Mouse (Mus musculus) cerebellum, adult 2 months (tissue): Measurements from ENCODE around the gene Suclg1. TPM values are rescaled to one million over a fixed set of nuclear protein-coding genes. Genes with fewer than 3 reads are reported as not detected.

Source experiments
- DNase-seq, 2 experiments: peaks; one replicate each; pipeline ENCODE4 v3.0.0; 2021
- H3K27ac ChIP-seq: fragments of 200-500 bp; 2 replicates; pipeline ENCODE4 v1.5.1; 2012; ENCODE audit warnings: low read length, control low read depth, inconsistent platforms; ENCODE audit not compliant: insufficient read depth
- H3K27me3 ChIP-seq: fragments of 200-500 bp; 2 replicates; pipeline ENCODE4 v1.6.1; 2012; ENCODE audit warnings: inconsistent platforms, mild to moderate bottlenecking, low read length, moderate library complexity; ENCODE audit not compliant: control insufficient read depth, insufficient read depth
- H3K4me1 ChIP-seq: fragments of 200-500 bp; 2 replicates; pipeline ENCODE4 v1.6.1; 2011; ENCODE audit warnings: low read length; ENCODE audit not compliant: control insufficient read depth, insufficient read depth
- H3K4me3 ChIP-seq: fragments of 200-500 bp; replicated peaks from 2 replicates; pipeline ENCODE3; 2011; ENCODE audit warnings: mild to moderate bottlenecking, low read depth, low read length, control low read depth; ENCODE audit not compliant: insufficient read depth
- CTCF ChIP-seq: fragments of 200-500 bp; IDR thresholded peaks from 2 replicates; pipeline ENCODE4 v1.5.1; 2011; ENCODE audit warnings: low read depth, mild to moderate bottlenecking, control low read depth, low read length, moderate library complexity, borderline replicate concordance; ENCODE audit not compliant: insufficient read depth
- POLR2A ChIP-seq: fragments of 200-500 bp; IDR thresholded peaks from 2 replicates; pipeline ENCODE4 v1.6.1; 2011; ENCODE audit warnings: low read length, control low read depth, borderline replicate concordance; ENCODE audit not compliant: insufficient read depth
- WGBS: fragments of 180-500 bp; shearing (Covaris S2); methylation state at CpG from one replicate; pipeline ENCODE4 v1.1.7; 2018; 5-methylcytosine and 5-hydroxymethylcytosine counted together
- polyA plus RNA-seq: library from polyadenylated mRNA; depleted of rRNA; stranded (reverse); fragments of >200 nt; gene quantifications from 2 replicates; pipeline ENCODE4 v1.2.3, GENCODE M21; 2012

Suclg1 gene
- polyA plus RNA-seq, 1 experiment: 210 TPM

- no peak for TF ChIP-seq POLR2A
- no peak for TF ChIP-seq CTCF
- no peak overlapping the region for H3K27ac ChIP-seq
- H3K27me3 ChIP-seq: no peaks in the 10 kb centered on the region
Observed at GRCm38 (mm10) chr6:73279681-73280080, 31.5 kb downstream of the Suclg1 start.

GRCm38 (mm10) chr6:73280546-73281115, 32.4 kb downstream of the Suclg1 start:
- 63% methylated on average over 9 of the region's 9 CpGs for WGBS
- TF ChIP-seq POLR2A: no peak
- TF ChIP-seq CTCF: no peak
- H3K4me1 ChIP-seq: no peaks in the 10 kb centered on the region

More at GRCm38 (mm10) chr6:73279681-73280080, 31.5 kb downstream of the Suclg1 start:
- Histone ChIP-seq H3K4me3 (no peak overlapping the region), H3K4me1 (no peaks in the 10 kb centered on the region)
- WGBS: 62% methylated on average over 8 of the region's 8 CpGs
- no peak for DNase-seq

GRCm38 (mm10) chr6:73286326-73286725, 38.1 kb downstream of the Suclg1 start:
- Histone ChIP-seq H3K27me3 (no peaks in the 10 kb centered on the region), H3K4me1 (no peaks in the 10 kb centered on the region), H3K4me3 (no peak overlapping the region), H3K27ac (no peak overlapping the region)
- WGBS: 95% methylated on average over 2 of the region's 2 CpGs
- TF ChIP-seq POLR2A (no peak), CTCF (no peak)
- no peak for DNase-seq

More at GRCm38 (mm10) chr6:73280546-73281115, 32.4 kb downstream of the Suclg1 start:
- H3K4me3 ChIP-seq: no peak overlapping the region
- H3K27ac ChIP-seq: no peak overlapping the region
- H3K27me3 ChIP-seq: no peaks in the 10 kb centered on the region
- DNase-seq: no peak

- Histone ChIP-seq H3K27me3 (no peaks in the 10 kb centered on the region), H3K27ac (no peak overlapping the region), H3K4me1 (no peaks in the 10 kb centered on the region), H3K4me3 (no peak overlapping the region)
- no peak for TF ChIP-seq POLR2A
- no peak for TF ChIP-seq CTCF
- WGBS: 64% methylated on average over 6 of the region's 6 CpGs
- DNase-seq: no peak
Observed at GRCm38 (mm10) chr6:73306837-73307236, 58.7 kb downstream of the Suclg1 start.

GRCm38 (mm10) chr6:73308685-73309520, 60.7 kb downstream of the Suclg1 start:
- TF ChIP-seq POLR2A (no peak), CTCF (no peak)
- WGBS: 81% methylated on average over 10 of the region's 10 CpGs
- H3K27me3 ChIP-seq: no peaks in the 10 kb centered on the region
- DNase-seq: no peak
- H3K27ac ChIP-seq: no peak overlapping the region
- no peaks in the 10 kb centered on the region for H3K4me1 ChIP-seq
- H3K4me3 ChIP-seq: no peak overlapping the region

- no peak for DNase-seq
- no peak overlapping the region for H3K27ac ChIP-seq
- WGBS: 75% methylated on average over 6 of the region's 6 CpGs
- no peaks in the 10 kb centered on the region; the same call in 1 of the 2 replicates for H3K4me1 ChIP-seq
- TF ChIP-seq CTCF (no peak), POLR2A (no peak)
- no peak overlapping the region for H3K4me3 ChIP-seq
- no peaks in the 10 kb centered on the region for H3K27me3 ChIP-seq
Observed at GRCm38 (mm10) chr6:73311335-73311734, 63.2 kb downstream of the Suclg1 start.

GRCm38 (mm10) chr6:73311786-73312185, 63.6 kb downstream of the Suclg1 start:
- WGBS: 83% methylated on average over 7 of the region's 7 CpGs
- TF ChIP-seq POLR2A: no peak
- no peak for TF ChIP-seq CTCF

GRCm38 (mm10) chr6:73314923-73315603, 66.9 kb downstream of the Suclg1 start:
- no peaks in the 10 kb centered on the region for H3K27me3 ChIP-seq
- WGBS: 3% methylated on average over 17 of the region's 17 CpGs
- H3K27ac ChIP-seq: no peak overlapping the region
- no peaks in the 10 kb centered on the region; the same call in 1 of the 2 replicates for H3K4me1 ChIP-seq
- DNase-seq: peak; percentile 12 to 22
- peak overlapping the region; percentile 17 for H3K4me3 ChIP-seq
- no peak for TF ChIP-seq POLR2A
- TF ChIP-seq CTCF: no peak

More at GRCm38 (mm10) chr6:73311786-73312185, 63.6 kb downstream of the Suclg1 start:
- no peaks in the 10 kb centered on the region for H3K27me3 ChIP-seq
- DNase-seq: no peak
- no peak overlapping the region for H3K27ac ChIP-seq
- no peaks in the 10 kb centered on the region; the same call in 1 of the 2 replicates for H3K4me1 ChIP-seq
- H3K4me3 ChIP-seq: no peak overlapping the region
